Mouse (Mus musculus) thymus, adult 2 months (tissue): ENCODE results near the gene Serpine3.

Experiments
- CTCF ChIP-seq: fragments of 200-500 bp; IDR thresholded peaks from 2 replicates; pipeline ENCODE4 v1.5.1; 2012; ENCODE audit warnings: mild to moderate bottlenecking, control low read depth, low read length, moderate library complexity, borderline replicate concordance; ENCODE audit not compliant: control insufficient read depth, poor library complexity, insufficient read depth; ENCODE audit errors: extremely low read depth
- POLR2A ChIP-seq: fragments of 200-500 bp; IDR thresholded peaks from 2 replicates; pipeline ENCODE4 v1.6.1; 2012; ENCODE audit warnings: mild to moderate bottlenecking, low read length, control low read depth, moderate library complexity; ENCODE audit not compliant: control insufficient read depth, poor library complexity, insufficient read depth; ENCODE audit errors: extremely low read depth

GRCm38 (mm10) chr14:62733666-62734065, 70.2 kb downstream of the Serpine3 start:
- no peak for TF ChIP-seq POLR2A
- TF ChIP-seq CTCF = no peak
